Mouse (Mus musculus) WW6 (cell line): ENCODE measurements around the gene Gm20388.

ENCODE experiments used
- DNase-seq: peaks from one replicate; pipeline ENCODE4 v3.0.0-alpha.2; 2013; ENCODE audit warnings: low read depth, low spot score

Gm20388 gene

GRCm38 (mm10) chr8:120388246-120388645 is 477.6 kb downstream of the Gm20388 start:
- DNase-seq, result no peak

GRCm38 (mm10) chr8:120390598-120390997 is 480.0 kb downstream of the Gm20388 start:
- no peak for DNase-seq

DNA sequence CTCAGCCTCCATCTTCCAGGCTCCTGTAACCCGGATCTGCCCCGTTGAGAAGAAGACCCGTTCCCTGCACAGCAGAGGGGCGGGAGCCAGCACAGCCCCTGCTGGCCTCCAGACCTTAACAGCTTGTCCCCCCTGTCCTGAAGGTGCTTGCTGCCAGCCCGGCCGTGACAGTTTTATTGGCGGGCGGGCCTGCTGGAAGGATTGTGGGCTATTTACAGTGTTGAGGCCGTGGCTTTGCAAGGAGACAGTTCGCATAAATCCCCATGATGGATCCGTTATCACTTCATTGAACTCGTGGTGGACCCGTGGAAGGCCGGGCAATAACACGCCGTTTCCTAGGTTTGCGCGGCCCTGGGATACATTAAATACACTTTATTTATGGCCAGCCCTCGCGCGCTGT is 481.2 kb downstream of the Gm20388 start:
- DNase-seq, result no peak

DNA sequence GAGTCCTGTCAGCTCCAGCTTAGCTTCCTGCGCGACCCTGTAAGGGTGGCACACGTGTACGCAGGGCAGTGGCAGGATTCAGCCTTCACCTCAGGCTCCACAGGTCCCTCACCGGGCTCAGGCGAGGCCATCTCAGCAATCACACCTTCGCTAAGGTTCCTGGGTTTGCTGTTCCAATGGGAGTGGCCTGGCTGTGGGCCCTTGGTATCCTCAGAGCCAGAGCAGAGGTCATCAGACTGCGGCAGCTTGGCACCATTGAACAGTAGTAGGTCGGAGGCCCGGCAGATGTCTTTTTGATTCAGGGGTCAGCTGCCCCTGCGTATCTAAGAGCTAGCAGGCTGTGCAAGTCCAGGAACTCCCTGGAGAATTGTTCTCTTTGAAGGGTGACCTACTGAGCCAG is 482.4 kb downstream of the Gm20388 start:
- no peak for DNase-seq

DNA sequence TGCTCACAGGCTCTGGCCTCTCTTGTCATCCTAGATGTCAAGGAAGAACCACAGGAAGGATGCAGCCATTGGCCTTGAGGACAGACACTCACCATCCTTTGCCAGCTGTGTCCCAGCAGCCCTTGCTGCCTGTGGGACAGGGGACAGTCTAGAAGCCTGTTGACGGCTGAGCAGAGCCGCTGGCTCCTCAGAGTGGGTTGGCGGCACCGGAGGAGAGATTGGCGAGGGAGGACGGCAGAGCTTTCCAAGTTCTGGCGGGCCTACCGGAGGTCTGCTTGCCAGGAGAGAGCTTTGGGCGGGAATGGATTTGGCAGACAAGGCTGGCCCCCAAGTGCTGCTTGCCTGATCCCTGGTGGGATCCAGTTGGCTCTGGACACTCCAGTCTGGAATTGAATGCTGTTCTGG is 483.2 kb downstream of the Gm20388 start:
- DNase-seq, result no peak

- no peak for DNase-seq
Measured at GRCm38 (mm10) chr8:120395892-120396291, 485.3 kb downstream of the Gm20388 start.

DNA sequence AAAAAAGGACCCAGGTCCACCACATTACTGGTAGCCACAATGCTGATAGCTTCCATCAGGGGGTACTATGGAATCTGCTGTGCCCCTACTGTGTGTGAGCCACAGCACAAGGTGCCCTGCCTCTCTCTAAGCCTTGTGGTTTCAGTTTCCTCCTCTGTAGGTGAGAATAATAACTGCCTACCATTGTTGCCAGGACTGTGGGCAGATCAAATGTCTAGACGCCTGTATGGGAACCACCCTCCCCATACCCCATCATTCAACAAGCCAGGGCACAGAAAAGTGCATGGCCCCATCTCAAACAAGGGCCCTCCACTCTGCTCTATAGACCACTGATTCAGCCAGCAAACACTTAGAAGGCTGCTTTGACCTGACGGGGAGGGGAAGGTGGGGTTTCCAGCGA is 486.1 kb downstream of the Gm20388 start:
- DNase-seq, result no peak

DNA sequence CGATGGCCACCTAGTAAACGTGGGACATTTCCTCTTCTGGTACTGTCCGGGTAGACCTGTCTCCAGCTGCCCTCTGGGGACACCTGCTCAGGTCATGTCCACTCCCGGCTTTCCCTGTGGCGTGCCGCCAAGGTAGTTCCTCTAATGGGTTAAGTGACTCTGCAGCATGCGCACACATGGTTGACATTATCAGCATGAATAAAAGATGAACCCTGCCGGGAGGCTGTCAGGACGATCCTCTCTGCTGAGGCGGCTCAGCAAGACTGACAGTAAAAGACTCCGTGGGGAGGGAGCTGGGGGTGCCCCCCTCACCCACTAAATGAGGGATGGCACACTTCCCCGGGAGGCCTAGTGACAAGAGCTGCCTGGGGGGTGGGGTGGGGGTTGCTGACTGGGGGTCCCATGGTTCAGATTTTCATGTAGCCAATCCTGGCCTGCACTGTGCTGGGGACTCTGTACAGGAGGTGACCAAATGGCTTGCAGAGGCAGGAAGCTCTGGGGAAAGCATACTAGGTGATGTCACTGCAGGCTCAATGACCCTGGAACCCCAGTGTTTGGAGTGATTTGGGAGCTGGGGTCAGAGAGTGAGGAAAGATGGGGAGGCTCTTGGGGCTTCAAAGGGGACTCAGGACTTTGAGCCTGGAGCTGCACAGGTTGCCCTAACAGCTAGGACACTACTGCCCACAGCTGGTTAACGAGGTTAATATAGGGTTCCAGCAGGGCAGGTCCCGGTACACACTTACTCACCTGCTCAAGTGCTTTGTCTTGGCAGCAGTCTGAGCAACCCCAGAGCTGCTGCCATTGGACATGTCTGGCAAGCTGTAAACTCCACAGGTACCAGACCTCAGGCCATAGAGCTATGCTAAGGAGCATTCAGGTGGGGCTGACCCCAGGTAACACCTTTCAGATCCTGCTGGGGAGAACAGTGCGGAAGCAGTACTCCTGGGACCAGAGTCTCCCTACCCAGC is 487.1 kb downstream of the Gm20388 start:
- no peak for DNase-seq

- no peak for DNase-seq
Measured at GRCm38 (mm10) chr8:120399212-120399934, 488.7 kb downstream of the Gm20388 start.

- DNase-seq, result no peak
Measured at GRCm38 (mm10) chr8:120401216-120401615, 490.6 kb downstream of the Gm20388 start.

DNA sequence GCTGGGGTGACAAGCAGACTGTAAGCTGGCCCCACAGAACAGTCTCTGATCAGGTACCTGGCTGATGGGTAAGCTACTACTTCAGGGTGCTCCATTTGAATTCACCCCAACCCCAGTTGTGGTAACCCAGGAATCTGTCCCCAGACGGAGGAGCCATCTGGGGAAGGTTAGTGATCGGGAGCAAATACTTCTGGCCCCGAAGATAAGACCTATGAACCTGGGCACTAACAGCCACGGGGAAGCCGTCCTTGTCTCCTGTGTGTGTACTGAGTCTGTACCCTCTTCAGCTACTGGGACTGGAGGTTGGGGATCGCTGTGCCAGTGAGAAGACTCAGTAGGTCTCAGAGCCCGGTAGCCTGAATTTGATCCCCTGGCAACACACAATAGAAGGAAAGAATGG is 491.1 kb downstream of the Gm20388 start:
- no peak for DNase-seq

DNA sequence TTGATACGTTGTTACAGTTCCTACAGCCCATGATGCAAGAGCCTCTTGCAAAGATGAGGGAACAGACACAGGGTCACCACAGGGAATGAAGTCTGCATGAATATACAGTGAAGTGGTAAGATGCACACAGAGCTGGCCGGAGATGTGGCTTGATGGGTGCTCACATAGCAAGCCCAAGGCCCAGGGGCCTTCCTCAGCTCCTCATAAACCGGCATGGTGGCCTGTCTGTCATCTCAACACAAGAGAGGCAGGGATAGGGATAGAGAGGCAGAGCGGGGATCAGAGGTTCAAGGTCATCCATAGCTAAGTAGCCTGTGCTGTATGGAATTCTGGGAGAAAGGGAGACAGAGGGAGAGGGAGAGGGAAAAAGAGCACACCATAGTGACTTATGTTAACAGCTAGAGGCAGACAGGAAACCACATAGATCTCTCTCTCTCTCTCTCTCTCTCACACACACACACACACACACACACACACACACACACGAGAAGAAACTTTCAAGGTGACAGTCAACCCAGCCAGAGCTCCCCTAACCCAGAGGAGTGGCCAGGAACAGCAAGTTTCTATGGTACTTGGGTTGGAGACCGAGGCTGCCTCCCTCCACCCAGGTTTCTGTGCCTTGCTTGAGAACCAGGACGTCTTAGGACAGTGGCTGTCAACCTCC is 493.1 kb downstream of the Gm20388 start:
- no peak for DNase-seq

- no peak for DNase-seq
Measured at GRCm38 (mm10) chr8:120404609-120405036, 494.0 kb downstream of the Gm20388 start.

GRCm38 (mm10) chr8:120406008-120406632 is 495.5 kb downstream of the Gm20388 start:
- no peak for DNase-seq

GRCm38 (mm10) chr8:120407701-120408240 is 497.1 kb downstream of the Gm20388 start:
- DNase-seq, result peak; percentile 58

GRCm38 (mm10) chr8:120408241-120409215 is 497.9 kb downstream of the Gm20388 start:
- DNase-seq, result no peak

- DNase-seq, result no peak
Measured at GRCm38 (mm10) chr8:120409371-120410013, 498.9 kb downstream of the Gm20388 start.

GRCm38 (mm10) chr8:120411059-120411458 is 500.4 kb downstream of the Gm20388 start:
- DNase-seq, result no peak

- DNase-seq, result no peak
Measured at GRCm38 (mm10) chr8:120411862-120412261, 501.2 kb downstream of the Gm20388 start.

DNA sequence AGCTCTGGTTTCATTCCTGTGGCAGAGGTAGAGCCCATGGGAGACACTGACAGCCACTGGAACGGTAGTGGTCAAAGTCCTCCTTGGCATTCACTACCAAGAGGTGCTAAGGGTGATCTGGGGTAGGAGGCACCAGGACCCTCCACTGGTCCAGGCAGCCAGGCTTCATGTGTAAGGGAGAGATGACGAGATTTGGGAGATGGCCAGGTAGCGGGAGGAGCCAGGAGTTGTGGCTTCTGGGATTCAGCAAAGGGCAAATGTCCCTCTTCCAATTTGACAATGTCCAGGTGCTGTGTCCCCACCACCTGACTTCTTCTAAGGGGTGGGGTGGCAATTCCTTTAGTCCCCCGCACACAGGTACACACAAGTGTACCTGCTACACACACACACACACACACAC is 501.7 kb downstream of the Gm20388 start:
- no peak for DNase-seq
